Mouse (Mus musculus): ENCODE data around the gene Homer2.

The Homer2 gene

GRCm38 (mm10) chr7:81561211-81561610 lies 146.1 kb downstream of the Homer2 start:
- DNase-seq (ENCODE audit: low spot score in 2 of 2): no peak

GRCm38 (mm10) chr7:81560101-81561049 lies 147.0 kb downstream of the Homer2 start:
- DNase-seq (ENCODE audit: low spot score in 2 of 2): no peak

GRCm38 (mm10) chr7:81559231-81559980 lies 147.9 kb downstream of the Homer2 start:
- no peak for DNase-seq (ENCODE audit: low spot score in 2 of 2)

GRCm38 (mm10) chr7:81557985-81558360 lies 149.4 kb downstream of the Homer2 start:
- DNase-seq (ENCODE audit: low spot score in 2 of 2): no peak

- DNase-seq (ENCODE audit: low spot score in 2 of 2): no peak
Measured at GRCm38 (mm10) chr7:81557252-81557984, 149.9 kb downstream of the Homer2 start.

GRCm38 (mm10) chr7:81556839-81557238 lies 150.5 kb downstream of the Homer2 start:
- no peak for DNase-seq (ENCODE audit: low spot score in 2 of 2)

GRCm38 (mm10) chr7:81554369-81554768 lies 153.0 kb downstream of the Homer2 start:
- DNase-seq (ENCODE audit: low spot score in 2 of 2): no peak

- DNase-seq (ENCODE audit: low spot score in 2 of 2): no peak
Measured at GRCm38 (mm10) chr7:81553589-81553988, 153.7 kb downstream of the Homer2 start.

Data from frontal cortex, postnatal 14 days (tissue).